In the genomic region with DNA sequence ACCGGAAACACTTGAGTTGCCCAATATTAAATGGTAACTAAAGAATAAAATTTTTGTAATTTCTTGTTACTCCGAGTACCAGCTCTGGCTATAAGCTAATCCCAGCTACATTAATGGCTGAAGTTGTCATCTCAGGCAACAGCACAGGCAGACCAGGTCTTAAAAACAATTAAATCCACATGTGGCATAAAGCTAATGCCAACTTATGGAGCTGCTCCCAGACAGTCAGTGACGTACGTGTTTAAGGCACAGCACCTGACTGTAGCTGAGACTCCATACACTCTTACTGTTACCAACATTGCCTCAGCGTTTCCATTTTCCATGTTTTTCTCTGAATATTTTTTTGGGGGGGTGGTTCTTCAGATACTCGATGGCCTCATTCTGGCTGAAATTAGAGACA, we compare ENCODE assay signal across 26 mouse cellular contexts. TPM values are rescaled to one million over a fixed set of nuclear protein-coding genes. Genes with fewer than 3 reads are reported as not detected.
A peak's percentile ranks its signal among the peaks of the same experiment; 100 is the strongest.
DNase-seq lines count a peak whose midpoint lies in the region; ATAC-seq lines count a peak whose summit lies in the region.
"Had no signal": no experiment of that assay in that cellular context is flagged by ENCODE, and none has a peak within 500 bp of the region (broad histone marks: within the 10 kb centered on the region; RNA-seq: fewer than 3 reads in every experiment).

No protein-coding gene starts in this region.

- no peak overlapping the region for H3K9ac ChIP-seq in limb, embryonic 12.5 days (replicated peaks)

- H3K4me3 ChIP-seq in limb, embryonic 12.5 days (replicated peaks) = no peak overlapping the region
- H3K4me3 ChIP-seq in hindbrain, embryonic 10.5 days = no peak overlapping the region

- H3K4me2 ChIP-seq in limb, embryonic 12.5 days = no peak overlapping the region

- no peaks in the 10 kb centered on the region for H3K36me3 ChIP-seq in limb, embryonic 12.5 days
- H3K36me3 ChIP-seq in hindbrain, embryonic 10.5 days = no peaks in the 10 kb centered on the region
- H3K36me3 ChIP-seq: forebrain, embryonic 10.5 days had no signal

- no peak overlapping the region for H3K27ac ChIP-seq in limb, embryonic 12.5 days
- H3K27ac ChIP-seq in hindbrain, embryonic 10.5 days = no peak overlapping the region
- H3K27ac ChIP-seq: forebrain, embryonic 10.5 days; hindbrain, postnatal 0 days had no signal

- H3K27me3 ChIP-seq in limb, embryonic 12.5 days = no peaks in the 10 kb centered on the region
- H3K27me3 ChIP-seq in hindbrain, embryonic 10.5 days (ENCODE audit: insufficient read depth, poor library complexity, severe bottlenecking) = no peaks in the 10 kb centered on the region

- no peaks in the 10 kb centered on the region for H3K9me3 ChIP-seq in limb, embryonic 12.5 days
- H3K9me3 ChIP-seq in hindbrain, embryonic 10.5 days = no peaks in the 10 kb centered on the region
- H3K9me3 ChIP-seq: forebrain, embryonic 10.5 days had no signal

- H3K4me1 ChIP-seq in limb, embryonic 12.5 days (replicated peaks) = peaks cover 22% of the 10 kb centered on the region
- H3K4me1 ChIP-seq in hindbrain, embryonic 10.5 days (replicated peaks) = peaks cover 11% of the 10 kb centered on the region

- peak; percentile 82; the same call in 1 of the 2 replicates for ATAC-seq in limb, embryonic 12.5 days (ENCODE audit: insufficient number of reproducible peaks, insufficient read depth, low FRiP score, low TSS enrichment, low read depth)
- ATAC-seq: activated CD4-positive, CD25-positive, alpha-beta regulatory T cell, adult 4 months; CD4-positive, CD25-positive, alpha-beta regulatory T cell, adult 4 months; intestine, postnatal 0 days had no signal

- DNase-seq in 3T3-L1 (ENCODE audit: low read depth, low spot score) = peak; percentile 29
- peak; percentile 57 for DNase-seq in forelimb bud, embryonic 11.5 days (ENCODE audit: low read depth, low spot score)
- DNase-seq in hindbrain, embryonic 10.5 days (ENCODE audit: low spot score) = no peak
- DNase-seq in right cerebral cortex, adult 2 months (ENCODE audit: low spot score in 2 of 2) = no peak
- no peak for DNase-seq in lung, postnatal 36 days
- DNase-seq: adrenal gland, adult 8-10 months; adrenal gland, postnatal 25 days; cerebellum, adult 11-12 months; cerebellum, adult 8-10 months; cerebellum, postnatal 10 days; cerebellum, postnatal 36 days; forebrain, postnatal 0 days; gastrocnemius, postnatal 10 days; gastrocnemius, postnatal 36 days had no signal

- 46% methylated on average over 6 of the region's 6 CpGs for WGBS in limb, embryonic 12.5 days
- 87% methylated on average over 6 of the region's 6 CpGs for WGBS in hindbrain, embryonic 10.5 days

RNA-seq across cellular contexts. Expression of a gene that starts 14.6 kb away (rescaled TPM):
- polyA plus RNA-seq in limb, embryonic 12.5 days (2016; fragmentation: Nextera tagmentation; extraction: Ambion mirVana) = 0.23 TPM in 1 of 2 replicates, not detected in the other
- polyA plus RNA-seq in hindbrain, embryonic 10.5 days (2016; fragmentation: Nextera tagmentation; extraction: Ambion mirVana) = not detected in 2 replicates
- polyA plus RNA-seq: activated CD4-positive, CD25-positive, alpha-beta regulatory T cell, adult 4 months; C2C12; CD4-positive, CD25-positive, alpha-beta regulatory T cell, adult 4 months; cortical plate, adult 2 months; embryonic facial prominence, embryonic 11.5 days; heart, embryonic 14.5 days; heart, postnatal 0 days; intestine, embryonic 14.5 days; intestine, postnatal 0 days had no signal

Comparison
In these comparisons a context has a peak if more than half of its experiments do, and no peak if none do; other contexts are left out.
1. DNase-seq: peak in 3T3-L1 (single experiment) and forelimb bud, embryonic 11.5 days (single experiment); none in hindbrain, embryonic 10.5 days (single experiment), right cerebral cortex, adult 2 months (0 of 2) and lung, postnatal 36 days (single experiment).